Mouse (Mus musculus) cortical plate, adult 2 months (tissue): ENCODE measurements around the gene Rgn.

Experiments
- CTCF ChIP-seq: fragments of 200-500 bp; IDR thresholded peaks from 2 replicates; pipeline ENCODE4 v1.5.1; 2011; ENCODE audit warnings: mild to moderate bottlenecking, control low read depth, low read length; ENCODE audit not compliant: insufficient read depth; ENCODE audit errors: extremely low read depth
- POLR2A ChIP-seq: fragments of 200-500 bp; IDR thresholded peaks from 2 replicates; pipeline ENCODE4 v1.6.1; 2011; ENCODE audit warnings: mild to moderate bottlenecking, low read length, control low read depth; ENCODE audit not compliant: insufficient read depth; ENCODE audit errors: extremely low read depth

DNA sequence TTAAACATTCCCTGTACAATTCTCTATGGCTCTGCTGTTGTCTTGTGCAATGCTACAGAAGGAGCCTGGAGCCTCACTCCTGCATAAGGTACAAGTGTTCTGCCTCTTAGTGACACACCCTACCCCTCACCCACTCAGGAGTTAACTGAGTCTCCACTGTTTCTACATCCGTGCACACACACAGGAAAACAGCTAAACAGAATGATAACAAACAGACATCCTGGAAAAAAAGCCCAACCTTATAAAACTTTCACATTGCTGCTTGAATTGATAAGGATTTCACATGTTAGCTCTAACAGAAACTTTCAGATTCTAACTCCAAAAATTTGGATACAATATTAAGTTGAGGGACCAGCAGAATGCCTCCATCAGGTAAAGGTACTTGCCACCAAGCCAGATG is 17.0 kb upstream of the Rgn start:
- TF ChIP-seq POLR2A: no peak
- TF ChIP-seq CTCF: no peak
